Mouse (Mus musculus): ENCODE measurements around the gene Lyrm7.

Gene Lyrm7

DNA sequence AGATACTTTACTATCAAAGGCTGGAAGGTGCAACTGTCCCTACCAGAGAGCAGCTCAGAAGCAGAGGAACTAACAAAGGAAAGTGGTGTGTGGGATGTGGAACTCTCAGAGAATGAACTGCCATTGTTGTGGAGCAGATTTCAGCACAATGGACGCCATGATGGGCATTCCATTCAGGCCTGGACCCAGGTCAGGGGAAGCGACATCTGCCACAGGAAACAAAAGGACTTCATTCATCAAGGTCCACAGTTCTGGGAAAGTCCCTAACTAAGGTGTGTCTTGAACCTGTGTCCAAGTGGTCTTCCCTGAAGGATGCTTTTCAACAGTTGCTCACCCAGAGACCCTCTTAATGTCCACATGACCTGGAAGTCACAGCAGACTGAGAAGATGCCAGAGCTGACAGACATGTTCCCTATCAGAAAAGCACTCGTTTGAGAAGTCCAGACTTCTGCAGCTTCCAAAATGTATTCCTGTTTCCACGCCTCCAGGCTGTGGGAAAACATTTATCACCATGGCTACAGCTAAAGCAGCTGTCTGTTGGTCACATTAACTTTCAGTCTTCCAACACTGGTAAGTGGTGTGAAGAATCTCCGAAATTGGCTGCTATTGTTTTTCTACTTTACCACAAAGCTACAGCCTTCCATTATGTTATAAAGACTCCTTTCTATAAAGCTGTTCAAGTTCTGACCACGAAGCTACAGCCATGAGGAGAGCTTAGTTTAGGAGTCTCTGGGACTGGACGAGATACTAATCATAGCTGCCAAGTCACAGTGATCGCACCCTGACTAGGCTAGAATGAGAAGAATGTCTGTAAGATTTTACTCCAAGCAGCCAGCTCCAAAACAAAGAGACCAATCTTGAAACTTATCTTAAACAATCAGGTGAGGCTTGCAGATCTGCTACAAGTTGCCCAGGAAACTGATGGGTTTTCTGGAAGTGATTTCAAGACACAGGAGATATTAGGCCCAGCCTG, 15.0 kb downstream of the Lyrm7 start:
- DNase-seq (ENCODE audit: low spot score), result no peak

DNA sequence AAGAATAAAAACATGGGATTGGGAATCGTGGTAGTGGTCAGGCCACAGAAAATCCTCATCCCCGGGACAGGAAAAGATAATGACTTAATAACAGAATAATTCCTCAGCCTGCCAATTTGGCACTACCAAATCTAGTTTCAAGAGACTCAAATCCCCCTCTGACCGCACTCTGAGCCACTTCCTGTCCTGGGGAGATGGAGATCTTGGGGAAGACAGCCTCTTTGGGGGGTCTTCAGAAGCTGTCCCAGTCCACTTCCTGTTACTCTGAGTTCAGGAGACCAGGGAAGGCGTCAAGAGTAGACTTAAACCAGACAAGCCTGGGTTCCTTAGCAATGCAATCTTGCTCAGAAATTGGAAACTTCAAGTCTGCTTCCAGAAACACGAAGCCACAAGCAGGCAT, 15.8 kb downstream of the Lyrm7 start:
- no peak for DNase-seq (ENCODE audit: low spot score)

DNA sequence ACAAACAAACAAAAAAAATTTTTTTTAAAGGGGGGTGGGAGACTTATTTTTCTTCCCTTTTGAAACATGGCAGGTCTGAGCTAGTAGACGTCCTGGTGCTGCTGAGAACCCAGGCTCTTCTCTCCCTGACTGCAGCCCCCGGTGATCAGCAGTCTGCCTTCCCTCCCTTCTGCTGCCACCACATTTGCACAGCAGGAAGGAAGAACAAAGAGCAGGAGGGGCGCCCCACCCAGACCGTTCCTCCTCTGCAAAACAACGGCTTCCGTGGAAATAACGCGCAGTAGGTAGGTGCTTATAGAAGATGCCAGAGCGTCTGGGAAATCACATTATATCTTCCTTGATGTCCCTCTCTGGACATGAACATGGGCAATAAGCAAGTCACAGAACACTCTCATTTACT, 16.3 kb downstream of the Lyrm7 start:
- DNase-seq (ENCODE audit: low spot score), result no peak

DNA sequence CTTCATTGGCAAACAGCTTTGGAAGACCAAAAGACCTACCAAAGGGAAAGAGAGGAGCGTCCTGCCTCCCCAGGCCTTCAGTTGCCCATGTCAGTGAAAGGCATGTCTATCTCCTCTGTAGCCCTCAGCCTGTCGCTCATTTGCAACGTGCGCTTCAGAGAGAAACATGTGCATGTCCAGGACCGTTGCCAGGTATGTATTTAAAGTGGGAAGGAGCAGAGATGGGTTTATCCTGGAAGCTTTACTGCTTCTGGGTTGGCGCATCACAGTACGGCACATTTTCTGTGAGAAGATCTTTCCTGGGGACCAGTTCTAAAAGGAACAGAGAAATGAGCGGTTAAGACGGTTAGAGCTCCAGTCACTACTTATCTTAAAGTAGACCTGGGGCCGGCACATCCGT, 19.8 kb downstream of the Lyrm7 start:
- DNase-seq (ENCODE audit: low spot score), result no peak

DNA sequence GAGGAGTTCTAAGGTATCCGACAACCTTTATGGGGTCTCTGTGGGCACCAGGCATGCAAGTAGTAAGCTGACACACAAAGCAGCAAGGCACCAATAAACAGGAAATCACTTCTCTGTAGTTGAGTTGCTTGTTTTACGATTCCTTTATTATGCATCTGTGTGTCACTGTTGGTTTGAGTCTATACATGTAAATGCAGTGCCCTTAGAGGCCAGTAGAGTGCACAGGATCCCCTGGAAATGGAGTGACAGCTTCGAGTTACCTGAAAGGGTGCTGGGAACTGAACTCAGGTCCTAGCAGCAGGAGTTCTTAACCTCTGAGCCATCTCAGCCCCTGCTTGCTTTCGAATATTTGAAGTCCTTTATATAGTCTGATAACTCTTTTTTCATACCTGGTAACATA, 21.0 kb downstream of the Lyrm7 start:
- no peak for DNase-seq (ENCODE audit: low spot score)

DNA sequence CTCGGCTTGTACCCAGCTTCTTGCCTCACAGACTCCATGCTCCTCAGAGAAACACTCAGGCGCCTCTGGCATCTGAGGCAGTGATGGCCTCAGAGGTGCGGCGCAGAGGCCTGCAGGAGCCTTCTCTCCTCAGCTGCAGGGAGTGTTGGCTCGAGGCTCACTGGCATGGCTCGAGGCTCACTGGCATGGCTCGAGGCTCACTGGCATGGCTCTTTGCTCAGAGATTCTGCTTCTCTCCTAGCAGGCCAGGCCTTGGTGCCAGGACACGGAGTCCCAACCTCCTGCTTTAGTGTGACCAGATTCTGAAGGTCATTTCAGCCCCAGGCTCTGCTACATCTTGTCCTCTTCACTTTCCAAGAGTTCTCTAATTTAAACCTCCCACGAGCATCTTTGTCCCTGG, 24.6 kb downstream of the Lyrm7 start:
- no peak for DNase-seq (ENCODE audit: low spot score)

DNA sequence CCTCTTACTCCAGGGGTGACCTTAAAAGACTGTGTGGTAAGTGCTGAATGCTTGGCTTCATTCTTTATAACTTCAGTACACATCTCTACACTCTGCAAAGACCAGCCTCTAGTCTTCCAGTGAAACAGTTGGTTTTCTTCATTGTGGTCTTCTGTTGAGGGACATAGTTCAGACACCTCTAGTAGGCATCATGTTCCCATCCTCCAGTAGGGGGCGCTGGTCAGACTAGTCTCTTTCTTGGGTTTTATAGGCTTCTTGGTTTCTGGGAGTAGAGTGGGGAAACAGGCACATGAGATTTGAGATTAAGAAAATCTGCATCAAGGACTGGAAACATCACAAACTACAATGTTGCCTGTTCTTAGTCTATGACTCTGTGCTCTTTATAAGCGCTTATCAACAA, 26.1 kb downstream of the Lyrm7 start:
- DNase-seq (ENCODE audit: low spot score), result no peak

DNA sequence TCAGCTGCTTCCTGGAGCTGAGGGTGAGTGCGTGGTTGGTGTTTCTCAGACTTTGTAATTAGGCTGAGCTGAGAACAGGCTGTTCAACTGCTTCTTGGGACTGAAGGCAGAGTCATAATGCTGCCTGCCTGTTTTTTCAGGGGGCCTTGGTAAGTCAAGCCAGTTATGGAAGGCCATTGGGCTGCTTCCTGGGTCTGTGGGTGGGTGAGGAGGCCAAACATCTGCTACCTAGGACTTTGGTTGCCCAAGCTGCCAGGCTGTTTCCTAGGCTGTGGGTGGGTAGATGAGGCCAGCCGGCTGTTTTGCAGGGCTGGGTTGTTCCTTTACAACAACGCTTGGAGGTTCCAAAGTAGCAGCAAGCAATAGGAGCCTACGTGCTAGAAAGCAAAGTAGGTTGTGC, 26.9 kb downstream of the Lyrm7 start:
- no peak for DNase-seq (ENCODE audit: low spot score)

DNA sequence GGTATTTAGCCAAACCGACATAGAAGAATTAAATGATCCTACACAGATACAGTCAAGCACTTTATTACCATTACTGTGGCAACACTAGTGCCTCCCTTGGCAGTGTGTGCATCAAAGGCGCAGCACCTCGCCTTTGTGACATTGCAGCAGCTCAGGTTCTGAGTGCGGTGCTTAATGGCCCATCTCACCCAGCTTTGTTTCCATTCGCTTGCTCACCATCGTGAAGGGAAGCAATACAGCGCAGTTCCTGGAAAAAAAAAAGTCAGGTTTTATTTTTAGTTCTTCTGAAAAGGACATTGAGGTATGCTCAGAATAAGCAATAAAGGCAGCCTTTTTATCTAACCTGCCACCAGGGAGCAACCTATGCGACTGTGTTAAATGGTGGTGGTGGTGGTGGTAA, 33.9 kb downstream of the Lyrm7 start:
- no peak for DNase-seq (ENCODE audit: low spot score)

DNA sequence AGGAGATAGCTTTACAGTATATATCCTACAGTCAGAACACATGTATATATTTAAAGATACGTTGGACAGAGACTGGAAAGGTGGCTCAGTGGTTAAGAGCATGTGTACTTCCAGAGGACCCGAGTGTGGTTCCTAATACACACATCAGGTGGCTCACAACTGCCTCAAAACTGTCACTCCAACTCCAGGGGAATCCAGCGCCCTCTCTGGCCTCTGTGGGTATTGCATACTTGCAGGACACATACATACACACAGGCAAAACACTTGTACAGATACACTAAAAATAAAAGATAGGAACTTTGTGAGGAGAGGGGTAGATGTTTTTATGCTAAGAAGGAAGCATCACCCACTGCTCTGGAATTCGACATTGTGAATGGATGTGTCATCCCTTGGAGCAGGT, 34.9 kb downstream of the Lyrm7 start:
- DNase-seq (ENCODE audit: low spot score), result no peak

DNA sequence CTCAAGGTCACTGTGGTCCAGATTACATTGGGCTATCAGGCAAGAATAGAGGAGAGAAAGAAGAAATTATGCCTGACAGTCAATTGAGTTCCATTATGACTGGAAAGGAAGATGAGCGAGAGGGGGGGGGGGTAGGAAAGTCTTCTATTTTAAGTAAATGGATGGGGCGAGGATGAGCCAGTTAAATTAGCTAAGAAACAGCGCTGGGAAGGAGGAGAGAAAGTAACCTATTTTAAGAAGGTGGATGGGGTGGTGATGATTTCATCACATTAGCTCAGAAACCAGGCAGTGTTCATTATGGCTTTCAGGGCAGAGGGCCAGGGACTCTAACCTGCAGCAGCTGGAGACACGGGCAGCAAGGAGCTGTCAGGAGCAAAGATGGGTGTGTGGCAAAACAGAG, 37.2 kb downstream of the Lyrm7 start:
- DNase-seq (ENCODE audit: low spot score), result no peak

DNA sequence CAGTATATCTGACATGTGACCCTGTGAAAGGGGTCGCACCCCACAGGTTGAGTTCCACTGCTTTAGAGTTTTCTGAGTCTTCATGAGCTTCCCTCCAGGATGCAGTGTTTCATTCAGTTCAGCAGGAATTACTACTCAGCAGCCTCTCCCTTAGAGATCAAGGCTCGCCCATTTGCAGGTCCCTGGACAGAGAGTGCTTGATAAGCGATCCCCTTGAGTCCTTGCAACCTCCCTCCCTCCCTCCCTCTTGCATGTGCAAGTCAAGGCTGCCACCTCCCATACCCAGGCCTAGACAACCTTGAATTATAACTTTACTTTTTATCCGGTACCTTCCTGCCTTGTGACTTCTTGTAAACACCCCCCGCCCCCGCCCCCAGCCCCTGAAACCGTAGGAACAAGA, 41.2 kb downstream of the Lyrm7 start:
- DNase-seq (ENCODE audit: low spot score), result no peak

DNA sequence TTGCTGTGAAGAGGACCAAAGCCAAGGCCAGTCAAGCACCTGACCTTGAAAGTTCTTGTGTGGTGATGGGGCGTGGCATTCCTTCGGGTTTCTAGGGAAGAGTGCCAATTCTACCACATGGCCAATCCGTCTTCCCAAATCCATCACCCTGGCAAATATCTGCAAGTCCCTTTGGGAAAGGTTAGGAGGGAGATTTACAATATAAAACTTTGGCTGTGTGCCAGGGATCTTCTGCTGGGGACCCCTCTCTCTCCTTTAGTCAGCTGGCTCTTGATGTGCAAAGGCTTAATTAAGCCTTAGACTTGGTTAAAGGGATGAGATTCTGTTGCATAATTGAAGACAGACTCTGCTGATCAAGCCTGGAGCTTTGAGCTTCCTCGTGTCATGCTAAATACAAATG, 43.3 kb downstream of the Lyrm7 start:
- no peak for DNase-seq (ENCODE audit: low spot score)

DNA sequence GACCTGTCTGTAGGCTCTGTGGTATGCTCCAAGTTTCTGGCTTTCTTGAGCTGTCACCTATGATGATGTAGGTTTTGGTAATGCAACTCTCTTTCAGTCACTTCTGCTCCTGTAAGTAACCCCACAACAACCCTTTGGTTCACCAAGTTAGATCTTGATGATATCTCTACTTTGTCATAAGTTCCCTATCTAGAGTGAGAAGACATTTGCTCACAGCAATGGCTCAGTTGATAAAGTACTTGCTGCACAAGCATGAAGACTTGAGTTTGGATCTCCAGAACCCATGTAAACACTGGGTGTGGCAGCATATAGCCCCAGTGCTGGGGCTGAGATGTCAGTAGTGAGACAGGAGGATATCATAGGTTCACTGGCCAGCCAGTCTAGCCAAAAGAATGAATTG, 45.1 kb downstream of the Lyrm7 start:
- DNase-seq (ENCODE audit: low spot score), result no peak

DNA sequence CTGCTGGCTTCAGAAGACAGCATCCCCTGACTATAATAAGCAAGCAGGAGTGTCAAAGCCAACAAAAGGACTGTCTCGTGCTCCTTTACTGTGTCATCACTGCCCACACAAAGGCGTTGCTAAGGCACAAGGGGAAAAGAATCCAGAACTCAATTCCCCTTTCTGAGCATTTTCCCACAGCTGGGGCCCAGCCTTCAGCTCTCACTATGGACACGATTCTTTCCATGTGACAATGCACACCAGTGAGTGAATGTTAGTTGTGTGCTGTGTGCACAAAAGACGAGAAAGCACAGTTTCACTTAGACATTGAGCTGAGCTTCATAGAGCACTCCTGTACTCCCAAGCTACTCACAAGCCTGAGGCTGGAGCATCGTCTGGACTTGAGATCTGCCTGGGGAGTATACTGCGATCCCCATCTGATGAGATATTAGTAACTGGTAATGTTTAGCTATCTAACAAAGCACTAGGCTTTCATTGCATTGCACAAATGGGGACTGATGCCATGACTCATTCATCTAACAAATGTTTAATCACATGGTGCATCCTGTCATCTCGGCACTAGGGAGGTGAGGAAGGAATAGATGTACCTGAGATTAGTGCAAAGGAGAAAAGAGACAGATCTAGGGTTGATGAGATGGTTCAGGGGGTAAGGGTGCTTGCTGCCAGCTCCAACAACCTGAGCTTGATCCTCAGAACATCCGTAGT, 47.8 kb downstream of the Lyrm7 start:
- no peak for DNase-seq (ENCODE audit: low spot score)

DNA sequence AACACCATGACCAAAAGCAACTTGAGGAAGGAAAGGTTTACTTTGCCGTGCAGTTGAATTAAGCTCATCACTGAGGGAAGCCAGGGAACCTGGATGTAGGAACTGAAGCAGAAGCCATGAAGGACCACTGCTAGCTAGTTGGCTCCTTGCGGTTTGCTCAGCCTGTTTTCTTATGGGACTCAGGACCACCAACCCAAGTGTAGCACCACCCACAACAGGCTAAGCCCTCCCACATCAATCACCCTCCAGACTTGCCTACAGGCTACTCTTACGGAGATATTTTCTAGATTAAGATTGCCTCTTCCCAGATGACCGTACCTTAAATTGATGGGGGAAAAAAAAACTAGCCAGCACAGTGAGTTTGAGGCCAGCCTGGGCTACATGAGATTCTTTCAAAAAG, 48.4 kb downstream of the Lyrm7 start:
- no peak for DNase-seq (ENCODE audit: low spot score)

DNA sequence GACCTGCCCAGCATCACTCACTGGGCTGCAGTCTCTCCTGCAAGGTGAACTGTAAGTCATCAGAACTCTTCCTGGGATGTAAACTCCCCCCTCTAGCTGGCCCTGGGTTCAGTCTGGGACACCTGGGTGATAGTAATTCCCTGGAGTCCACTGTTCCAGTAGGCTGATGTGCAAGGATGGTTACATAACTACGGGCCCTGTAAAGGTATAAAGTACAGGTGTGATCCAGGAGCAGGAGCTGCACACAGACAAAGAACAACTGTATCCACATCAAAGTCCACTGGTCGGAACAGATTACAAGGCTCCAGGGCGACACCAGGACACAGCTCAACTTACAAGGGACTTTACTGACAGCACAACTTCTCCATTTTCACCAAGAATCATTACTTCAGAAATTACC, 49.7 kb downstream of the Lyrm7 start:
- DNase-seq (ENCODE audit: low spot score), result no peak

DNA sequence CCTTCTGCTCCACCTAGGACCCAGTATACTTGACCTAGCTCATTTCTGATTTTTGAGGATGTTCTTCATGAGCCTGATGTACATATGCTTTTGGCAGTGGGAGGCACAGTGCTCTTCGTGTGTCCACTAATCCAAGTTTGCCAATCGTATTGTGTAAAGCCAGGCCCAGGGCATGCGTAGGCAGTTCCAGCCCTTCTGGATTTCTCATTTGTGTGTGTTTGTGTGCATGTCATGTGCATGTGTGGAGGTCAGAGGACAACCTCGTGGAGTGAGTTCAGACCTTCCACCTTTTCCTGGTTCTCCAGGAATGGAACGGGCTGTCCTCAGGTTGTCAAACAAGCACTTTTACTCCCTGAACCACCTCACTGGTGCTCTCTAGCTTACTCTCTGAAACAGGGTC, 51.1 kb downstream of the Lyrm7 start:
- DNase-seq (ENCODE audit: low spot score), result no peak

DNA sequence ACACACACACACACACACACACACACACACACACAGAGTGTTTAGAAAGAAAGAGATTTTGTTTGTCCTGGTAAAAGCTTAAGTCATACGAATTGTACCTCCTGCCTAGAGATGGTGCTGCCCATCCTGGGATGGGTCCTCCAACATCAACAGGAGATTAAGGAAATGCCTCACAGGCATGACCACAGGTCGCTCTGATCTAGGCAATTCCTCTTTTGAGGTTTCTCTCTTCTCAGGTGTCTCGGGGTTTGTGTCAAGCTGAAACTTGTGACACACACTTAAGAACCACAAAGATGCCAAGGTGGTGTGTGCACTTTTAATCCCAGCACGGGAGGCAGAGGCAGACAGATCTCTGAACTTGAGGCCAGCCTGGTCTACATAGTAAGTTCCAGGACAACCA, 52.5 kb downstream of the Lyrm7 start:
- no peak for DNase-seq (ENCODE audit: low spot score)

DNA sequence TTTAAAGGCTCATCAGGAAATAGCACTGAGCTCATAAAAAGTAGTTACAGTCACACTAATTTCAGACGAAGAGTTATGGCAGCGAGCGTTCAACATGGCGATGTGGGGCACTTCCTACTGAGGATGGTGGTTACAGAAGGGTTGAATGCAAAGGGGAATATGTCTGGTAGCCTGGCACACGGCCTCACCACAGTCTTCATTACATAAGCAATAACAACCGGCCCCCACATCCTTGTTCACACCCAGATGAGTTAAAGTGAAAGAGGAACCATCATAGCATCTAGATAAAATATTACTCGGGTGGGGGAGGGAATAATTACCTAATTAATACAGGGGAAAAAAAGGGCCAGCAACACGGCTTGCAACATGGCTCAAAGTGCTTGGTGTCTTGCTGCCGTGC, 53.0 kb downstream of the Lyrm7 start:
- no peak for DNase-seq (ENCODE audit: low spot score)

DNA sequence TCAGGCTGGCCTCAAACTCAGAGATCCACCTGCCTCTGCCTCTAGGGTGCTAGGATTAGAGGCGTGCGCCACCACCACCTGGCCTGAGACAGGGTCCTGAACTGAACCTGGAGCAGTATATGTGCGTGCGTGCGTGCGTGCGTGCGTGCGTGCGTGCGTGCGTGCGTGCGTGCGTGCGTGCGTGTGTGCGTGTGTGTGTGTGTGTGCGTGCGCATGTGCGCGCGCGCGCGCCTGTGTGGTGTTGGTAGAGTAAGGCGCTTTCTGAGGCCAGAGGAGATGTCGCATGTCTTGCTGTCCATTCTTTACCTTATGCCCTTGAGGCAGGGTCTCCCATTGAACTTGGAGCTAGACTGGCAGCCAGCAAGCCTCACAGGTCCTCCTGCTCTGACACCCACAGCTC, 53.8 kb downstream of the Lyrm7 start:
- no peak for DNase-seq (ENCODE audit: low spot score)

DNA sequence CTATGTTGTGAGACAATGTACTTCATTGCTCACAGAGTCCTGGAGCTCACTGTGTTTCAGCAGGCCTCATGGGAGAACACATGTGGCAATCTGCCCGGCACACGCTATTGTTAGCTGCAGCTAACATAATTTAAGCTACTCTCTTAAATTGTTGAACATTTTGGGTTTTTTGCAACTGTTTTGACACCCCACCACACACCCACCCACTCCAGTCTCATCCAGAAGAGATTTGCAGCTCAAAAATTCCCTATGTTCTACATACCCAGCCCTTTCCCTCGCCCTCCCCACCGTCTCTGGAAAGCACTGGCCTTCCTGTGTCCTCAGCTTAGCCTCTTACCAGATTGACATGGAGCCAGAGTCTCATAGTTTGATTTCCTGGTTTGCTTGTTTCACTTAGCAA, 55.5 kb downstream of the Lyrm7 start:
- DNase-seq (ENCODE audit: low spot score), result no peak

DNA sequence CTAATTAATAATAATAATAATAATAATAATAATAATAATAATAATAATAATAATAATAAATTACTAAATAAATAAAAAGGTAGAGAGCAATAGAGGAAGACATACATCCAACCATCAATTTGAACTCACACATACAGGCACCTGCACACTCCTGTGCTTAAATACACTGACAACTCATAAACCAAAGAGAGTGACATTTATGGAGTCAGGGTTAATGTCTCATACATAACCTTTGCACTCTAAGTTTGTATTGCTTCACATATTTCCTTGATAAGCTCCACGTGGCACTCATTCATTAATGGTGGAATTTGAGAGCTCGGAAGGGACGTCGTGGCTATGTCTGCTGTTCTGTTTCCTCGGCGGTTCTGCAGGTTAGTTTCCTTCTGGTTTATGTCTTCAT, 58.1 kb downstream of the Lyrm7 start:
- no peak for DNase-seq (ENCODE audit: low spot score)
